Mouse (Mus musculus) hindbrain, embryonic 14.5 days (tissue): Measurements from ENCODE around the gene Cd300ld3. TPM values are rescaled to one million over a fixed set of nuclear protein-coding genes. Genes with fewer than 3 reads are reported as not detected.
"Not testable (repeated sequence)": the region's sequence is repeated elsewhere in the genome, so short reads cannot be mapped to it uniquely, and the experiment has no call there.

Experiments
- ATAC-seq: fragments of 200-750 bp; cut with Nextera tagmentation; 2 replicates; pipeline ENCODE4 v1.8.0; 2017; ENCODE audit warnings: moderate number of reproducible peaks, mild to moderate bottlenecking, moderate TSS enrichment, moderate library complexity; ENCODE audit not compliant: low FRiP score
- DNase-seq: peaks from one replicate; pipeline ENCODE4 v3.0.0-alpha.2; 2015; ENCODE audit warnings: low spot score
- H3K27ac ChIP-seq: fragments of 300-500 bp; sonication (generic); 2 replicates; pipeline ENCODE4 v1.5.1; 2014; ENCODE audit warnings: mild to moderate bottlenecking, moderate library complexity
- H3K27me3 ChIP-seq: fragments of 300-500 bp; sonication (generic); 2 replicates; pipeline ENCODE4 v1.6.1; 2014; ENCODE audit warnings: mild to moderate bottlenecking, low read length, mixed read lengths; ENCODE audit not compliant: control insufficient read depth, insufficient read depth
- H3K36me3 ChIP-seq: fragments of 300-500 bp; sonication (generic); replicated peaks from 2 replicates; pipeline ENCODE4 v1.6.1; 2014; ENCODE audit not compliant: control insufficient read depth, insufficient read depth
- H3K4me1 ChIP-seq: fragments of 300-500 bp; sonication (generic); replicated peaks from 2 replicates; pipeline ENCODE4 v1.6.1; 2014; ENCODE audit warnings: antibody characterized with exemption, low read length, mixed read lengths; ENCODE audit not compliant: control insufficient read depth, insufficient read depth
- H3K4me2 ChIP-seq: fragments of 300-500 bp; sonication (generic); replicated peaks from 2 replicates; pipeline ENCODE4 v1.6.1; 2014; ENCODE audit warnings: mild to moderate bottlenecking, moderate library complexity
- H3K4me3 ChIP-seq: fragments of 300-500 bp; sonication (generic); replicated peaks from 2 replicates; pipeline ENCODE4 v1.5.1; 2014; ENCODE audit warnings: mild to moderate bottlenecking, low read length
- H3K9ac ChIP-seq: fragments of 300-500 bp; sonication (generic); 2 replicates; pipeline ENCODE4 v1.6.1; 2014
- H3K9me3 ChIP-seq: fragments of 300-500 bp; sonication (generic); 2 replicates; pipeline ENCODE4 v1.6.1; 2016; ENCODE audit warnings: low read length; ENCODE audit not compliant: control insufficient read depth
- WGBS: fragments of 180-500 bp; shearing (Covaris S2); extraction: QIAGEN DNeasy Blood & Tissue Kit; methylation state at CpG from one replicate; pipeline ENCODE4 v1.1.7; 2014; 5-methylcytosine and 5-hydroxymethylcytosine counted together
- polyA plus RNA-seq: library from polyadenylated mRNA; unstranded; fragments of >200 nt; fragmentation: Nextera tagmentation; extraction: Ambion mirVana; gene quantifications from 2 replicates; pipeline ENCODE4 v1.2.1, GENCODE M21; 2014

The Cd300ld3 gene
- polyA plus RNA-seq, 1 experiment from 2014 or later = not detected

DNA sequence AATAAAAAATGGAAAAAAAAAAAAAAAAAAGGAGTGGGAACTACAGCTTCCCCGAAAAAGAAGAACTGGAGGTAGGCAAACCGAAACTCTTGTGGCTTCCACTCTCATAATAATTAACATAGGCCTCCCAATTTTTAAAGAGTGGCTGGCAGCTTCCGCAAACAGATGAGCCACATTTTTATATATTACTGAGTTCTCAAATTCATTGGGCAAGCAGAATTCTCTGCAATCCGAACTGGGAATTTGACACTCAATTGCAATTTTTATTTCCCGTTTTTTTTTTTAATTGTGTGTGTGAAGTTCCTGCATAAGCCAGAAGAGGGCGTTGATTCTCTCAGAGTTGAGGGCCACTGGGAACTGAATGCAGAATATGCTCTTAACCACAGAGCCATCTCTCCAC, 18.6 kb upstream of the Cd300ld3 start:
- peaks cover 29% of the 10 kb centered on the region for H3K27me3 ChIP-seq
- no peak overlapping the region for H3K4me3 ChIP-seq
- H3K9me3 ChIP-seq = no peaks in the 10 kb centered on the region
- ATAC-seq = no peak
- no peak overlapping the region for H3K4me2 ChIP-seq
- no peak overlapping the region for H3K27ac ChIP-seq
- WGBS = 73% methylated on average over 6 of the region's 6 CpGs
- H3K9ac ChIP-seq = no peak overlapping the region
- peaks cover 8% of the 10 kb centered on the region; the same call in 1 of the 2 replicates for H3K4me1 ChIP-seq
- no peaks in the 10 kb centered on the region for H3K36me3 ChIP-seq
- no peak for DNase-seq

DNA sequence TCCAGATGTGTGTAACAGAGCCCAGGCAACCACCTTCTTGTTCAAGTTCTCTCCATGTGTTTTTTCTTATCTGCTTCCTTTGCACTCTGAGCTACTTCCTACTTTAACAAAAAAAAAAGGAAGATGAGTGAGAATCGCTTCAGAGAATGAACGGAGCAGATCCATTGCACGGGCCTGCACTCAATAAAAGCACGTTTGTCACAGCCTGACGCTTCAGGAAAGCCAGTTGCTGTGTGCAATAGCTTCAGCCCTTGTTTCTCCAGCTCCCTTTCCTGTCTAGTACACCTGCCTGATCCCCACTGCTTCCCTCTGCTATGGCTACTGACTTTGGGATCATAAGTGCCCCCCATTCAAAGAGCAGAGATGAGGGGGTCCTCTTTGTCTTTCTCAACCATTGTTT, 13.9 kb upstream of the Cd300ld3 start, which contains the start of gene Cd300e:
Gene Cd300e, minus strand, starts transcription at position 101 of the 400 bp plus-strand sequence.
- DNase-seq (no peak), ATAC-seq (no peak)
- H3K36me3 ChIP-seq = no peaks in the 10 kb centered on the region
- H3K27ac ChIP-seq = no peak within 1 kb of the TSS
- H3K4me2 ChIP-seq = no peak within 1 kb of the TSS
- no peak within 1 kb of the TSS for H3K4me3 ChIP-seq
- no peak within 1 kb of the TSS for H3K9ac ChIP-seq
- H3K9me3 ChIP-seq = no peaks in the 10 kb centered on the region
- 24% methylated on average over 5 of the region's 5 CpGs for WGBS
- no peaks in the 10 kb centered on the region for H3K4me1 ChIP-seq
- H3K27me3 ChIP-seq = 0 out of 2 replicates have a peak, but pooled peaks cover 9% of the 10 kb centered on the region

- Histone ChIP-seq H3K27ac (no peak overlapping the region), H3K27me3 (no peaks in the 10 kb centered on the region), H3K4me2 (no peak overlapping the region), H3K9ac (no peak overlapping the region), H3K4me1 (no peaks in the 10 kb centered on the region), H3K36me3 (no peaks in the 10 kb centered on the region), H3K4me3 (no peak overlapping the region), H3K9me3 (no peaks in the 10 kb centered on the region)
- ATAC-seq (no peak), DNase-seq (no peak)
- WGBS = 93% methylated on average over 2 of the region's 2 CpGs
These were observed 11.6 kb upstream of the Cd300ld3 start for GRCm38 (mm10) chr11:115059797-115060196.

- no peaks in the 10 kb centered on the region for H3K36me3 ChIP-seq
- no peaks in the 10 kb centered on the region for H3K9me3 ChIP-seq
- ATAC-seq (no peak), DNase-seq (no peak)
- WGBS = 78% methylated on average over 4 of the region's 4 CpGs
- H3K27ac ChIP-seq = no peak overlapping the region
- H3K4me2 ChIP-seq = no peak overlapping the region
- H3K9ac ChIP-seq = no peak overlapping the region
- H3K4me1 ChIP-seq = no peaks in the 10 kb centered on the region
- H3K27me3 ChIP-seq = no peaks in the 10 kb centered on the region
- H3K4me3 ChIP-seq = no peak overlapping the region
These were observed 10.5 kb upstream of the Cd300ld3 start for GRCm38 (mm10) chr11:115058701-115059100.

DNA sequence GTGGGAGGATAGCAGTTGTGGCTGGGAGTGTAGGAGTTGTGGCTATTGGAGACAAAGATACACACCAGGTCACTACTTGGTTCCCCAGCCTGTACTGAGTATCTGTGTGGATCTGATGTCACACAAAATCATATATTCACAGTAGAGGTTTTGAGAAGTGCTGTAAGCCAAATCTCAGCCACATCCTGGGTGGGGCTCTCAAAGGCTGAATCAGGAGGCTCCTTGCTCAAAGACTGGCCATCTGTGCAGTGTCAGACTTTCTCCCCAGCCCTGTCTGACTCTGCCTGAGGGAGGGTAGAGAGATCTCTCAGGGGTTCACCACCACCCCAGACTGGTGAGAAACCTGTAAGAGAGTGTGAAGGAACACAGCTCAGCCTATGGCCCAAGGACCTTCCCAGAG, 6.3 kb upstream of the Cd300ld3 start:
- H3K4me3 ChIP-seq = no peak overlapping the region
- H3K4me2 ChIP-seq = no peak overlapping the region
- H3K4me1 ChIP-seq = no peaks in the 10 kb centered on the region
- H3K27ac ChIP-seq = no peak overlapping the region
- ATAC-seq (no peak), DNase-seq (no peak)
- no peaks in the 10 kb centered on the region for H3K27me3 ChIP-seq
- H3K36me3 ChIP-seq = no peaks in the 10 kb centered on the region
- no peaks in the 10 kb centered on the region for H3K9me3 ChIP-seq
- no peak overlapping the region for H3K9ac ChIP-seq

GRCm38 (mm10) chr11:115052991-115053390, 4.8 kb upstream of the Cd300ld3 start:
- ATAC-seq (no peak), DNase-seq (no peak)
- no peaks in the 10 kb centered on the region for H3K27me3 ChIP-seq
- no peaks in the 10 kb centered on the region for H3K36me3 ChIP-seq
- no peak overlapping the region for H3K4me3 ChIP-seq
- H3K9me3 ChIP-seq = no peaks in the 10 kb centered on the region
- no peak overlapping the region for H3K27ac ChIP-seq
- 96% methylated on average over 1 of the region's 1 CpGs for WGBS
- no peak overlapping the region for H3K4me2 ChIP-seq
- no peaks in the 10 kb centered on the region for H3K4me1 ChIP-seq
- H3K9ac ChIP-seq = no peak overlapping the region

GRCm38 (mm10) chr11:115052206-115052605, 4.0 kb upstream of the Cd300ld3 start:
- Histone ChIP-seq H3K9me3 (no peaks in the 10 kb centered on the region), H3K9ac (no peak overlapping the region), H3K4me2 (no peak overlapping the region), H3K36me3 (no peaks in the 10 kb centered on the region), H3K4me1 (no peaks in the 10 kb centered on the region), H3K27ac (no peak overlapping the region), H3K4me3 (no peak overlapping the region), H3K27me3 (no peaks in the 10 kb centered on the region)
- ATAC-seq (no peak), DNase-seq (peak; percentile 47)
- WGBS = 6% methylated on average over 9 of the region's 9 CpGs

DNA sequence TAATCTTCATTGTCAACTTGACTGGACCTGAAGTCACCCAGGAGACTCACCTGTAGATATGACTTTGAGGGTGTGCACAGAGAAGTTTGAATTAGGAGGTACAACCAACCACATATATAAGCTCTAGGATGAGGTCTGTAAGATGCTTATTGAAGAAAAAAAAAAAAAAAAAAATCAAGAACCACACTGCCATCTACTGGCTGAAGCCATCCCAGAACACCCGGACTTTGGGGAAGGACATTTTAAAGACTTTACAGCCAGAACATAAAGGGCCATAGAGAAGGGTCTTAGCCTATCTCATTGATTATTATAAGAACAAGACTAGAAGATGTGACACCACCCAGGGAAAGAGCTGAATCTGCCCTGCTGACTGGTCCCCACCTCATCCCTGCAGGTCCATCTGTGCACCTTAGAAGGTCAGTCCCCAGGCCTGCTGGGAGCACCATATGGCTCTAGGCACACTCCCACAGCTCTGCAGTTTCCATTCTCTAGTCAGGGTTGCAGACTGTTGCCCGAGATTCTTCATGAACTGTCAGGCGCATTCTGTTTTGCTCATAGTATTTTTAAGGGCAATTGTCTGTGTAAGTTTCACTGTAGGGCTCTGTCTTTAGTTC, 1.2 kb upstream of the Cd300ld3 start:
- H3K9ac ChIP-seq = no peak overlapping the region
- ATAC-seq (no peak), DNase-seq (no peak)
- 45% methylated on average over 3 of the region's 3 CpGs for WGBS
- no peak overlapping the region for H3K4me3 ChIP-seq
- no peak overlapping the region for H3K27ac ChIP-seq
- H3K36me3 ChIP-seq = no peaks in the 10 kb centered on the region
- no peaks in the 10 kb centered on the region for H3K27me3 ChIP-seq
- H3K9me3 ChIP-seq = no peaks in the 10 kb centered on the region
- no peak overlapping the region for H3K4me2 ChIP-seq
- no peaks in the 10 kb centered on the region for H3K4me1 ChIP-seq

GRCm38 (mm10) chr11:115037669-115038068, 10.5 kb downstream of the Cd300ld3 start, which contains the start of gene Cd300ld5:
Gene Cd300ld5, minus strand, starts transcription at chr11:115037769.
- not testable (repeated sequence) for H3K27ac ChIP-seq, DNase-seq, ATAC-seq, H3K27me3 ChIP-seq, H3K4me2 ChIP-seq, H3K9me3 ChIP-seq, H3K4me1 ChIP-seq, H3K36me3 ChIP-seq, H3K4me3 ChIP-seq, H3K9ac ChIP-seq
- no CpG with 5 or more reads among the region's 6 CpGs for WGBS

GRCm38 (mm10) chr11:115026912-115027311, 21.3 kb downstream of the Cd300ld3 start, which contains the start of gene Cd300ld4:
Gene Cd300ld4, minus strand, starts transcription at chr11:115027012.
- H3K27me3 ChIP-seq, DNase-seq, H3K4me3 ChIP-seq, H3K9me3 ChIP-seq, H3K27ac ChIP-seq, H3K4me1 ChIP-seq, H3K9ac ChIP-seq, H3K4me2 ChIP-seq, ATAC-seq, H3K36me3 ChIP-seq: not testable (repeated sequence)
- WGBS = no CpG with 5 or more reads among the region's 6 CpGs
